Mouse (Mus musculus) cortical plate, adult 2 months (tissue): ENCODE measurements around the gene Map3k20.

Experiments
- CTCF ChIP-seq: fragments of 200-500 bp; IDR thresholded peaks from 2 replicates; pipeline ENCODE4 v1.5.1; 2011; ENCODE audit warnings: mild to moderate bottlenecking, control low read depth, low read length; ENCODE audit not compliant: insufficient read depth; ENCODE audit errors: extremely low read depth
- POLR2A ChIP-seq: fragments of 200-500 bp; IDR thresholded peaks from 2 replicates; pipeline ENCODE4 v1.6.1; 2011; ENCODE audit warnings: mild to moderate bottlenecking, low read length, control low read depth; ENCODE audit not compliant: insufficient read depth; ENCODE audit errors: extremely low read depth

GRCm38 (mm10) chr2:72351329-72351728, 65.9 kb downstream of the Map3k20 start:
- no peak for TF ChIP-seq CTCF
- TF ChIP-seq POLR2A, result no peak
